Mouse (Mus musculus): Measurements from ENCODE around the gene Gm49601. TPM values are rescaled to one million over a fixed set of nuclear protein-coding genes. Genes with fewer than 3 reads are reported as not detected.

The Gm49601 gene
- 3.6 and 3.8 TPM in 2 replicates for polyA plus RNA-seq (2014; fragmentation: Nextera tagmentation; extraction: Ambion mirVana)

DNA sequence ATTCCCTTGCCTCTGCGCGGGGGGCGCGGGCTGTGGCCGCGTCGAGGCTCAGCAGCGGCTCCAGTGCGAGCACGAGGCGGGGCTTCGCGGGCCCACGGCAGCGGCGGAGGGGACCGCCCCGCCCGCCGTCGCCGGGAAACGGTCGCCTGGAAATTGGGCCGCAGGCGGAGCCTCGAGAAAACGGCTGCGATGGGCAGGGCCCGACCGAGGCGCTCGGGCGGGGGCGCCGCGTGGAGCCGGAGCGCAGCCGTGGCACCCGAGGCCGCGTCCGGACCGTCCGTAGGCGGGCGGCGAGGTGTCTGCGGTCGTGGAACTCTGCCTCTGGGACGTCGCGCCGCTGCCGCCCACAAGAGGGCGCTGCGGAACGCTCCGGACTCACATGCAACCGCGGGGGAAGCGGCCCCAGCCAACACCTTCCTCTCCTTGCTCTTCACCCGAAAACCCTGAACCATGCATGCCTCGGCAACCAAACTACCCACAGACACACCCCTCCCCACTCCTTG, at the start of gene Gm49601:
TSS of gene Gm49601 (minus strand) at position 52 of the 503 bp plus-strand sequence.
- peak within 1 kb of the TSS; percentile 44 for H3K9ac ChIP-seq (ENCODE audit: low read length)
- peak within 1 kb of the TSS; percentile 46 for H3K4me3 ChIP-seq (ENCODE audit: low read depth, low read length)
- H3K27ac ChIP-seq (ENCODE audit: low read depth, low read length), result no peak within 1 kb of the TSS
- peaks cover 63% of the 10 kb centered on the region for H3K27me3 ChIP-seq (ENCODE audit: control insufficient read depth, insufficient read depth, low read length)
- WGBS, result under 1% methylated on average over 65 of the region's 65 CpGs
- H3K9me3 ChIP-seq (ENCODE audit: control insufficient read depth, low read length), result no peaks in the 10 kb centered on the region
- H3K4me2 ChIP-seq (ENCODE audit: low read depth), result peak within 1 kb of the TSS; percentile 82
- peak; percentile 89 for DNase-seq (ENCODE audit: low spot score)
- ATAC-seq (ENCODE audit: insufficient read depth, low FRiP score, low TSS enrichment), result peak; percentile 28; the same call in 1 of the 2 replicates
- peaks cover 29% of the 10 kb centered on the region for H3K4me1 ChIP-seq (ENCODE audit: control insufficient read depth, insufficient read depth, low read length)
- H3K36me3 ChIP-seq (ENCODE audit: control insufficient read depth, insufficient read depth, low read length), result peaks cover 8% of the 10 kb centered on the region

DNA sequence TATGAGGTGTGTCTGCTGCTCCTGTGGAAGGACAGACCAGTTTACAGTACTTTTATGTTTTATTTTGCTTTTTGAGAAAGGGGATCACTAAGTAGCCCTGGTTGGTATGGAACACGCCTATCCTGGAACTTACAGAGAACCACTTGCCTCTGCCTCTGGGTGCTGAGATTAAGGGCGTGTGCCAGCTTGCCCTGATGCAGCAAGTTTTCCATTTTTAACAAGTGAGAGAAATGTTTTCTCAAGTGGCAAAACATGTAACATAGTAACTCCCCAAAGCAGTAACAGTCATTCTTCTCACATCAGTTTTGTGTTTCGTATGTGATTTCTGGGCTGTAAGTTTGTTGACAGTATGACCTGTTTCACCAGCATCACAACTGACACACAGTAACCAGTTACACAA, 46.8 kb upstream of the Gm49601 start:
- Histone ChIP-seq H3K4me3 (ENCODE audit: low read depth, low read length) (no peak overlapping the region), H3K27ac (ENCODE audit: low read depth, low read length) (no peak overlapping the region), H3K36me3 (ENCODE audit: control insufficient read depth, insufficient read depth, low read length) (no peaks in the 10 kb centered on the region), H3K9ac (ENCODE audit: low read length) (no peak overlapping the region), H3K27me3 (ENCODE audit: control insufficient read depth, insufficient read depth, low read length) (no peaks in the 10 kb centered on the region), H3K4me1 (ENCODE audit: control insufficient read depth, insufficient read depth, low read length) (no peaks in the 10 kb centered on the region), H3K4me2 (ENCODE audit: low read depth) (no peak overlapping the region), H3K9me3 (ENCODE audit: control insufficient read depth, low read length) (no peaks in the 10 kb centered on the region)
- ATAC-seq (ENCODE audit: insufficient read depth, low FRiP score, low TSS enrichment) (no peak), DNase-seq (ENCODE audit: low spot score) (no peak)
- WGBS, result 84% methylated on average over 3 of the region's 3 CpGs

DNA sequence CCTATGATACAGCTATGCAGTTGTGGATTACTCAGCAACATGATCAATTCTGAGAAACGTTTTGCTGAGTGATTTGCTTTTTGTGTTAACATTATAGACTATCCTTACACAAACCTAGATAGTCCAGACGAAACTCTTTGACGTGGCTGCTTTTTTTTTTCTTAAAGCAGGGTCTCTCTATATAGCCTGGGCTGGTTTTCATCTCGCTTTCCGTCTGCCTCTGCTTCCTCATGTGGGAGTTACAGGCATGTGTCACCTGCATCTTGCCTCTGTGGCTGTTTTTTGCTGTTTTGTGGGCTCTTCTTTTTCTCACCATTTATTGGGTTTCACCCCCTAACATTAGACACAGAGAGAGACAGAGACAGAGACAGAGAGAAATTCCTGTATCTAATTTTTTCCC, 45.8 kb upstream of the Gm49601 start:
- Histone ChIP-seq H3K4me1 (ENCODE audit: control insufficient read depth, insufficient read depth, low read length) (no peaks in the 10 kb centered on the region), H3K36me3 (ENCODE audit: control insufficient read depth, insufficient read depth, low read length) (no peaks in the 10 kb centered on the region), H3K4me2 (ENCODE audit: low read depth) (no peak overlapping the region), H3K27me3 (ENCODE audit: control insufficient read depth, insufficient read depth, low read length) (no peaks in the 10 kb centered on the region), H3K27ac (ENCODE audit: low read depth, low read length) (no peak overlapping the region), H3K9ac (ENCODE audit: low read length) (no peak overlapping the region), H3K4me3 (ENCODE audit: low read depth, low read length) (no peak overlapping the region), H3K9me3 (ENCODE audit: control insufficient read depth, low read length) (no peaks in the 10 kb centered on the region)
- WGBS, result 78% methylated on average over 5 of the region's 5 CpGs
- ATAC-seq (ENCODE audit: insufficient read depth, low FRiP score, low TSS enrichment), result no peak
- DNase-seq (ENCODE audit: low spot score), result no peak

DNA sequence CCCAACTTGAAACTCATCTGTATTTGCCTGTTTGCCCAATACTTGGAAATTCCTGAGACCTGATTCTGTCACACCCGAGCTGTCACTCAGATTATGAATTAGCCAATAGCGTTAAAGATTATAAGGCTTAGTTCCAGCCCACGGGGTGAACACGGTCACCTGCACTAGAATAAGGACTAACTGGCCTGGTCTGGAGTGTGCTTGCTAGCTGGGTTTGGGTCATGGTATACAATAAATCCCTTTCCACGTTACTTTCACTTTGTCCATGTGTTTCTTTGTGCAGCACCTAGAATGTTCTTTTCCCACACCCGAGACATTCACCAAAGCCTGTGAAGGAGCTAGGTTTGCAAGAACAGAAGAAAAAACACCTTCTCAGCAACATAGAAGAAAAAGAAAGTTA, 43.7 kb upstream of the Gm49601 start:
- no peak overlapping the region for H3K4me2 ChIP-seq (ENCODE audit: low read depth)
- H3K4me1 ChIP-seq (ENCODE audit: control insufficient read depth, insufficient read depth, low read length), result no peaks in the 10 kb centered on the region
- no peak for ATAC-seq (ENCODE audit: insufficient read depth, low FRiP score, low TSS enrichment)
- DNase-seq (ENCODE audit: low spot score), result no peak
- WGBS, result 82% methylated on average over 6 of the region's 6 CpGs
- no peak overlapping the region for H3K9ac ChIP-seq (ENCODE audit: low read length)
- H3K27ac ChIP-seq (ENCODE audit: low read depth, low read length), result no peak overlapping the region
- no peak overlapping the region for H3K4me3 ChIP-seq (ENCODE audit: low read depth, low read length)
- no peaks in the 10 kb centered on the region for H3K36me3 ChIP-seq (ENCODE audit: control insufficient read depth, insufficient read depth, low read length)
- H3K9me3 ChIP-seq (ENCODE audit: control insufficient read depth, low read length), result no peaks in the 10 kb centered on the region
- no peaks in the 10 kb centered on the region for H3K27me3 ChIP-seq (ENCODE audit: control insufficient read depth, insufficient read depth, low read length)

DNA sequence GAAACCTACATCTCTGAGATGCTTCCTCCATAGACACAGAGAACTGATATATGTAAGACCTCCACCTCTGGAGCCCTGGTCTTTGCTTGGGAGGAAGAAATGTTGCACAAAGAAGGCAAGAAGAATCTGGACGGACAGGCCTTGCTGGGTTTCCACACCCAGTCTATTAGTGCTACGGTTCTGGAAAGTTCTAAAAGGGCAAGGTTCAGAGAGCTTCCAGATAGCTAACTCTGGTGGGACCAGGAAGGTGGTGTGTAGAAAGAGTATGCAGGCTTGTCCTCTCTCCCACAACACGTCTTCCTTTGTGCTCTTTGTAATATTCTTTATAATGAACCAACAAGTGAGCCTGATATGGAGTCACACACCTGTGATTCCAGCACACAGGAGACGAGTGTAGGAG, 32.4 kb upstream of the Gm49601 start:
- no peaks in the 10 kb centered on the region for H3K36me3 ChIP-seq (ENCODE audit: control insufficient read depth, insufficient read depth, low read length)
- no peaks in the 10 kb centered on the region for H3K9me3 ChIP-seq (ENCODE audit: control insufficient read depth, low read length)
- H3K4me2 ChIP-seq (ENCODE audit: low read depth), result no peak overlapping the region
- no peak overlapping the region for H3K27ac ChIP-seq (ENCODE audit: low read depth, low read length)
- H3K4me1 ChIP-seq (ENCODE audit: control insufficient read depth, insufficient read depth, low read length), result no peaks in the 10 kb centered on the region
- 78% methylated on average over 4 of the region's 4 CpGs for WGBS
- H3K4me3 ChIP-seq (ENCODE audit: low read depth, low read length), result no peak overlapping the region
- DNase-seq (ENCODE audit: low spot score), result no peak
- H3K27me3 ChIP-seq (ENCODE audit: control insufficient read depth, insufficient read depth, low read length), result no peaks in the 10 kb centered on the region
- H3K9ac ChIP-seq (ENCODE audit: low read length), result no peak overlapping the region
- ATAC-seq (ENCODE audit: insufficient read depth, low FRiP score, low TSS enrichment), result no peak

DNA sequence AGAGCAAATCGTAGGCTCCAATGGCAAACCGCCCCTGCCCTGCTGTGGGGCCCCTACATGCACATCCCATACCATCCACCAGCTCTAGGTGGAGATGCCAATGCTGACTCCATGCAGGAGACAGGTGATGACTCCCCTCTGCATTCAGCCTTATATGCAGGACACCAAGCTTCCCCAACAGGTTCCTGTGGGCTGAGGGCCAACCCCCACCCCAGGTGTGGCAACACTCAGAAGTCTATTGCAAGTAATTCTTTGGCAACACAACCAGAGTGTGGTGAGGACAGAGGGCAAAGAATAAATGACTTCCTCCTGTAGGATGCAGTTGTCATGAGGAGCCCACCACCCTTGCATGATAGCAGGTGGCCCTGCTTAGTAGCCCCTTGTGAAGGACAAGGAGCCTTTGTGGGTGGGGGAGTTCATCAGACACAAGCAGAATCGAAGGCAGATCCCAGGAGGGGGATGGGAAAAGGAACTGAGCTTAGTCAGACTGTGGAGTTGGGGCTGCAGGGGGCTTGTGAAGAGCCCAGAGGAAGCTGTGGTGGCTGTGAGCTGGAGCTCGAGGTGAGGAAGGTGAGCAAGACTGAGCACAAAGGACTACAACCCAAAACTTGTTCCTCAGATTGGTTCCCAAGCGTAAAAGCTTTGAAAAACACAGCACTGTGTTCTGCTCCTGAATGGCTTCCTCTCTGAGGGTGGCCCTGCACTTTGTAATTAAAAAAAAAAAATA, 29.3 kb upstream of the Gm49601 start:
- WGBS, result 62% methylated on average over 5 of the region's 5 CpGs
- no peak for ATAC-seq (ENCODE audit: insufficient read depth, low FRiP score, low TSS enrichment)
- Histone ChIP-seq H3K36me3 (ENCODE audit: control insufficient read depth, insufficient read depth, low read length) (no peaks in the 10 kb centered on the region), H3K27me3 (ENCODE audit: control insufficient read depth, insufficient read depth, low read length) (no peaks in the 10 kb centered on the region), H3K9ac (ENCODE audit: low read length) (no peak overlapping the region), H3K9me3 (ENCODE audit: control insufficient read depth, low read length) (no peaks in the 10 kb centered on the region), H3K27ac (ENCODE audit: low read depth, low read length) (no peak overlapping the region), H3K4me1 (ENCODE audit: control insufficient read depth, insufficient read depth, low read length) (no peaks in the 10 kb centered on the region), H3K4me3 (ENCODE audit: low read depth, low read length) (no peak overlapping the region), H3K4me2 (ENCODE audit: low read depth) (no peak overlapping the region)
- no peak for DNase-seq (ENCODE audit: low spot score)

DNA sequence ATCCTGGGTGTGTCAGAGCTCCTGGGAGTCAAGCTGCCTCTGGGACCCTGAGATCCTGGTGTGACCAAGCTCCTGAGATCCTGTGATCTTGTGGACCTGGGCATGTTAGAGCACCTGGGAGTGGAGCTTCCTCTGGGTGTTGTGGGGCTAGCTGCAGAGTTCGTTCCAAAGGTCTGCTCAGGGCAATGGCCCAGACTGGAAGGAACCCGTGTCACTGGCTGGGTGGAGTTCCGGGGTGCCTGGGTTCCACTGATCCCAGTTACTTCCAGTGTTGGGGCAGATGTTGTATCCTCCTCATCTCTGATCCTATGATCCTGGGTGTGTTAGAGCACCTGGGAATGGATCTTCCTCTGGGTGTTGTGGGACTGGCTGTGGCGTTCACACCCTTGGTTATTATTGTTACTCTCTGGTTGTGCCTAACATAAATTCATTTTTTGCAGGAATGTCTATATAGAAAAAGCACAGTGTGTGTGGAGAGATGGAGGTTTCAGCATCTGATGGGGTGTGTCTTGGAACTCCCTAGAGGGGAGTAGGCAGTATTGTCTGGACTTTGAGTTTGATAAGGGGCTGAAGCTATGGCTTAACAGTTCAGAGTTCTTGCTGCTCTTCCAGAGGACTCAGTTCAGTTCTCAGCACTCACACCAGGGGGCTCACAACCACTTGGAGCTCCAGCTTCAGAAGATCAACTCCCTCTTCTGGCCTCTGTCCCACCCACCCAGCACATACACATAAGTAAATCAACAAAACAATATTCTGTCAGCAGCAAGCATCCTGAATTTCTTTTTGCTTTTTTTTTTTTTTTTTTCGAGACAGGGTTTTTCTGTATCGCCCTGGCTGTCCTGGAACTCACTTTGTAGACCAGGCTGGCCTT, 27.3 kb upstream of the Gm49601 start:
- 86% methylated on average over 6 of the region's 6 CpGs for WGBS
- ATAC-seq (ENCODE audit: insufficient read depth, low FRiP score, low TSS enrichment), result no peak
- no peaks in the 10 kb centered on the region for H3K27me3 ChIP-seq (ENCODE audit: control insufficient read depth, insufficient read depth, low read length)
- no peak for DNase-seq (ENCODE audit: low spot score)
- no peak overlapping the region for H3K4me2 ChIP-seq (ENCODE audit: low read depth)
- no peaks in the 10 kb centered on the region for H3K4me1 ChIP-seq (ENCODE audit: control insufficient read depth, insufficient read depth, low read length)
- no peaks in the 10 kb centered on the region for H3K36me3 ChIP-seq (ENCODE audit: control insufficient read depth, insufficient read depth, low read length)
- no peaks in the 10 kb centered on the region for H3K9me3 ChIP-seq (ENCODE audit: control insufficient read depth, low read length)
- no peak overlapping the region for H3K27ac ChIP-seq (ENCODE audit: low read depth, low read length)
- no peak overlapping the region for H3K4me3 ChIP-seq (ENCODE audit: low read depth, low read length)
- no peak overlapping the region for H3K9ac ChIP-seq (ENCODE audit: low read length)

DNA sequence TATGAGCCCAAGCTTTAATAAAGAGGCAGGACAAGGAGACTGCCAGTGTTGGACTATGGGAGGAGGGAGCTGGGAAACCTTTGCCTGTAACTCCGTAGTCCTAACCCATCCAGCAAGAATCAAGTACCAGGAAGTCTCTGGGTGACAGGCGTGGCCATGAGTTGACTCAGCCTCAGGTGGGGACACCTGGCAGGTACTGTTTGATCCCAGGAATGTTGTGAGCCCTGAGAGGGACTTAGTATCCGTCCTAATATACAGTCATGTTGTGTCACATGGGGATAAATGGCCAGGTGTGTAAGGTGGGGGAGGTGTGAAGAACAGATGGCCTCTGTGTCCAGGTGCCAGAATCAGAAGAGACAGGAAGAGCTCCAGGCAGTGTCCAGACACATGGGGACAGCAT, 22.9 kb upstream of the Gm49601 start:
- Histone ChIP-seq H3K36me3 (ENCODE audit: control insufficient read depth, insufficient read depth, low read length) (no peaks in the 10 kb centered on the region), H3K4me1 (ENCODE audit: control insufficient read depth, insufficient read depth, low read length) (no peaks in the 10 kb centered on the region), H3K4me2 (ENCODE audit: low read depth) (no peak overlapping the region), H3K4me3 (ENCODE audit: low read depth, low read length) (no peak overlapping the region), H3K9ac (ENCODE audit: low read length) (no peak overlapping the region), H3K9me3 (ENCODE audit: control insufficient read depth, low read length) (no peaks in the 10 kb centered on the region), H3K27me3 (ENCODE audit: control insufficient read depth, insufficient read depth, low read length) (no peaks in the 10 kb centered on the region), H3K27ac (ENCODE audit: low read depth, low read length) (no peak overlapping the region)
- DNase-seq (ENCODE audit: low spot score) (no peak), ATAC-seq (ENCODE audit: insufficient read depth, low FRiP score, low TSS enrichment) (no peak)
- 70% methylated on average over 3 of the region's 3 CpGs for WGBS

All from neural tube, embryonic 11.5 days (tissue).